Comparison of ENCODE assay signal across 14 mouse cellular contexts in the genomic region with DNA sequence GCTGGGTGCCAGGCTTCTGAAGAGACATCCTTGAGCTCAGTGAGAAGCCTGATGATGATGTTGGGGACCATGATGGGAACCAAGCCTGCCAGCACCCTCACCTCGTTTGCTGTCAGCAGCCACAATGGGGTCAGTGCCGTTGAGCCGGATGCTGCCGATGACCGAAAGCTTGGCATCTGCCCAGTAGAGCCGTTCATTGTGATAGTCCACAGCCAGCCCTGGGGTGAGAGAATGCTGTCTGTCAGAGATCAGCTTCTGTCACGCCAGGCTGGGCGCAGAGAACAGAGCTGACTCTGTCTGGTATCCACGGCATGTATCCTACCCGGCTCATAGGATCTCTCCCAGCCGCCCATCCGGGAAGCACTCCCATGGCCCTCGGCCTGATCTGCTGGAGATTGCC. TPM values are rescaled to one million over a fixed set of nuclear protein-coding genes. Genes with fewer than 3 reads are reported as not detected.
DNase-seq lines count a peak whose midpoint lies in the region; ATAC-seq and TF ChIP-seq lines count a peak whose summit lies in the region.
"Had no signal": no experiment of that assay in that cellular context is flagged by ENCODE, and none has a peak within 500 bp of the region (broad histone marks: within the 10 kb centered on the region; RNA-seq: fewer than 3 reads in every experiment).

No protein-coding gene starts in this region.

- WGBS in hindbrain, embryonic 12.5 days = 69% methylated on average over 13 of the region's 13 CpGs
- 41% methylated on average over 13 of the region's 13 CpGs for WGBS in midbrain, postnatal 0 days

- 0 out of 2 replicates have a peak, but pooled peaks cover 3% of the 10 kb centered on the region for H3K27me3 ChIP-seq in hindbrain, embryonic 12.5 days
- H3K27me3 ChIP-seq in midbrain, postnatal 0 days (ENCODE audit: insufficient read depth, low read length) = no peaks in the 10 kb centered on the region

- peak; percentile 74 for DNase-seq in cerebellum, adult 11-12 months
- DNase-seq in cerebellum, adult 9-10 months = no peak
- peak; percentile 56 for DNase-seq in left cerebral cortex, adult 11 months (ENCODE audit: low spot score)
- DNase-seq in left cerebral cortex, adult 2 months (ENCODE audit: extremely low spot score in 1 of 2, low spot score in 2 of 2) = no peak
- no peak for DNase-seq in midbrain, postnatal 0 days (ENCODE audit: low spot score)
- DNase-seq in urinary bladder, postnatal 14 days (ENCODE audit: low spot score) = no peak
- DNase-seq: adrenal gland, postnatal 10 days; thymus, postnatal 25 days had no signal

- peaks cover 85% of the 10 kb centered on the region for H3K36me3 ChIP-seq in hindbrain, embryonic 12.5 days
- H3K36me3 ChIP-seq in midbrain, postnatal 0 days (ENCODE audit: insufficient read depth, low read length) = peaks cover 83% of the 10 kb centered on the region
- H3K36me3 ChIP-seq: G1E had no signal

- H3K9me3 ChIP-seq in hindbrain, embryonic 12.5 days (replicated peaks) = no peaks in the 10 kb centered on the region
- no peaks in the 10 kb centered on the region for H3K9me3 ChIP-seq in midbrain, postnatal 0 days (ENCODE audit: low read length)
- H3K9me3 ChIP-seq: G1E; heart, embryonic 15.5 days; limb, embryonic 13.5 days had no signal

- no peak overlapping the region for H3K4me3 ChIP-seq in left cerebral cortex, adult 2 months
- no peak overlapping the region for H3K4me3 ChIP-seq in hindbrain, embryonic 12.5 days
- H3K4me3 ChIP-seq in midbrain, postnatal 0 days (ENCODE audit: low read depth, low read length) = no peak overlapping the region
- H3K4me3 ChIP-seq: heart, embryonic 15.5 days; limb, embryonic 13.5 days had no signal

- no peak overlapping the region for H3K27ac ChIP-seq in left cerebral cortex, adult 2 months
- H3K27ac ChIP-seq in hindbrain, embryonic 12.5 days = peak overlapping the region; percentile 49; the same call in 1 of the 2 replicates
- H3K27ac ChIP-seq in midbrain, postnatal 0 days (ENCODE audit: low read depth, low read length) = no peak overlapping the region
- H3K27ac ChIP-seq: heart, embryonic 15.5 days; limb, embryonic 13.5 days had no signal

- ATAC-seq in hindbrain, embryonic 12.5 days (ENCODE audit: low FRiP score) = peak; percentile 9; the same call in 1 of the 2 replicates
- ATAC-seq in midbrain, postnatal 0 days (ENCODE audit: low FRiP score) = 0 out of 2 replicates have a peak, but pooled peaks have one; percentile 7
- no peak for ATAC-seq in monocyte, adult 5-6 weeks (replicated peaks; ENCODE audit: insufficient number of reproducible peaks, low FRiP score, low TSS enrichment, poor library complexity, severe bottlenecking)

- no peak for TF ChIP-seq CTCF in left cerebral cortex, adult 2 months (IDR thresholded peaks at IDR 0.05)
- TF ChIP-seq CTCF in midbrain, postnatal 0 days (IDR thresholded peaks at IDR 0.05) = no peak

- H3K4me1 ChIP-seq in hindbrain, embryonic 12.5 days = peaks cover 12% of the 10 kb centered on the region; the same call in 1 of the 2 replicates
- H3K4me1 ChIP-seq in midbrain, postnatal 0 days (ENCODE audit: insufficient read depth, low read length) = no peaks in the 10 kb centered on the region
- H3K4me1 ChIP-seq: heart, embryonic 15.5 days; limb, embryonic 13.5 days had no signal

- intact Hi-C loops in left cerebral cortex, adult 2 months (cut with DNase I) = no loop called here

- H3K4me2 ChIP-seq in hindbrain, embryonic 12.5 days (replicated peaks) = no peak overlapping the region
- no peak overlapping the region for H3K4me2 ChIP-seq in midbrain, postnatal 0 days (ENCODE audit: low read depth, low read length, poor library complexity, severe bottlenecking)
- H3K4me2 ChIP-seq: heart, embryonic 15.5 days; limb, embryonic 13.5 days had no signal

- H3K9ac ChIP-seq in hindbrain, embryonic 12.5 days = no peak overlapping the region
- no peak overlapping the region for H3K9ac ChIP-seq in midbrain, postnatal 0 days (replicated peaks; ENCODE audit: low read length, poor library complexity, severe bottlenecking)
- H3K9ac ChIP-seq: heart, embryonic 15.5 days; limb, embryonic 13.5 days had no signal

RNA-seq across cellular contexts. Expression of a gene that starts 7.7 kb away (rescaled TPM):
- 1 to 10 TPM; 5.4 to 5.5 TPM for total RNA-seq in left cerebral cortex, adult 2 months (2021)
- 101 and 109 TPM in 2 replicates for polyA plus RNA-seq in hindbrain, embryonic 12.5 days (2016; fragmentation: Nextera tagmentation; extraction: Ambion mirVana)
- 11.8 and 22.6 TPM in 2 replicates for total RNA-seq in midbrain, postnatal 0 days (2014; rRNA removed)
- 68.9 and 72.4 TPM in 2 replicates for polyA plus RNA-seq in midbrain, postnatal 0 days (2015; fragmentation: Nextera tagmentation; extraction: Ambion mirVana)
- total RNA-seq in monocyte, adult 5-6 weeks (2017) = not detected in 3 replicates

RNA-seq across cellular contexts. Expression of a gene that starts 19.8 kb away (rescaled TPM):
- total RNA-seq in left cerebral cortex, adult 2 months (2021) = 10 to 100 TPM; 24.1 to 26.0 TPM
- 67.1 and 67.5 TPM in 2 replicates for polyA plus RNA-seq in hindbrain, embryonic 12.5 days (2016; fragmentation: Nextera tagmentation; extraction: Ambion mirVana)
- total RNA-seq in midbrain, postnatal 0 days (2014; rRNA removed) = 39.8 and 48.0 TPM in 2 replicates
- polyA plus RNA-seq in midbrain, postnatal 0 days (2015; fragmentation: Nextera tagmentation; extraction: Ambion mirVana) = 32.8 and 34.2 TPM in 2 replicates
- total RNA-seq in monocyte, adult 5-6 weeks (2017) = 7.9 to 28.8 TPM (median 11.5 TPM) in 3 replicates

RNA-seq across cellular contexts. Expression of a gene that starts 27.3 kb away (rescaled TPM):
- 1 to 10 TPM; 4.2 to 5.6 TPM for total RNA-seq in left cerebral cortex, adult 2 months (2021)
- polyA plus RNA-seq in hindbrain, embryonic 12.5 days (2016; fragmentation: Nextera tagmentation; extraction: Ambion mirVana) = 7.7 and 8.4 TPM in 2 replicates
- 16.2 and 16.6 TPM in 2 replicates for total RNA-seq in midbrain, postnatal 0 days (2014; rRNA removed)
- polyA plus RNA-seq in midbrain, postnatal 0 days (2015; fragmentation: Nextera tagmentation; extraction: Ambion mirVana) = 18.7 and 19.9 TPM in 2 replicates
- not detected in 3 replicates for total RNA-seq in monocyte, adult 5-6 weeks (2017)

RNA-seq across cellular contexts. Expression of a gene that starts 40.6 kb away (rescaled TPM):
- total RNA-seq in left cerebral cortex, adult 2 months (2021) = 1 to 10 TPM; 2.6 to 9.9 TPM
- polyA plus RNA-seq in hindbrain, embryonic 12.5 days (2016; fragmentation: Nextera tagmentation; extraction: Ambion mirVana) = 2.2 and 4.8 TPM in 2 replicates
- 1.2 and 2.3 TPM in 2 replicates for total RNA-seq in midbrain, postnatal 0 days (2014; rRNA removed)
- 0.51 and 1.0 TPM in 2 replicates for polyA plus RNA-seq in midbrain, postnatal 0 days (2015; fragmentation: Nextera tagmentation; extraction: Ambion mirVana)
- 0.32 to 9.8 TPM (median 1.4 TPM) in 3 replicates for total RNA-seq in monocyte, adult 5-6 weeks (2017)
- polyA plus RNA-seq: forebrain, embryonic 11.5 days had no signal

Comparison
In these comparisons a context has a peak if more than half of its experiments do, and no peak if none do; other contexts are left out.
1. DNase-seq: peak in cerebellum, adult 11-12 months (single experiment) and left cerebral cortex, adult 11 months (single experiment); none in cerebellum, adult 9-10 months (single experiment), left cerebral cortex, adult 2 months (0 of 2), midbrain, postnatal 0 days (single experiment) and urinary bladder, postnatal 14 days (single experiment).